Mouse (Mus musculus) right cerebral cortex, postnatal 14 days (tissue): ENCODE results near the gene Nin.
A peak's percentile ranks its signal among the peaks of the same experiment; 100 is the strongest.

ENCODE experiments used
- DNase-seq: peaks from one replicate; pipeline ENCODE4 v3.0.0; 2022

The Nin gene

GRCm38 (mm10) chr12:70005103-70005502 is 108.4 kb downstream of the Nin start:
- no peak for DNase-seq

GRCm38 (mm10) chr12:69998186-69998983 is 115.1 kb downstream of the Nin start:
- no peak for DNase-seq

GRCm38 (mm10) chr12:69995382-69995781 is 118.1 kb downstream of the Nin start:
- no peak for DNase-seq

GRCm38 (mm10) chr12:69986786-69987497 is 126.6 kb downstream of the Nin start, which contains the start of gene Sav1:
Sav1 (minus strand) TSS chr12:69987002.
- DNase-seq, result peak; percentile 86

GRCm38 (mm10) chr12:69986241-69986762 is 127.2 kb downstream of the Nin start:
- peak; percentile 37 for DNase-seq

GRCm38 (mm10) chr12:69985546-69985945 is 128.0 kb downstream of the Nin start:
- no peak for DNase-seq

GRCm38 (mm10) chr12:69982874-69983273 is 130.6 kb downstream of the Nin start:
- no peak for DNase-seq

- DNase-seq, result no peak
These were observed 136.0 kb downstream of the Nin start for GRCm38 (mm10) chr12:69977376-69977998.

GRCm38 (mm10) chr12:69976688-69977087 is 136.8 kb downstream of the Nin start:
- DNase-seq, result no peak

- no peak for DNase-seq
These were observed 139.9 kb downstream of the Nin start for GRCm38 (mm10) chr12:69973666-69974065.

- DNase-seq, result no peak
These were observed 145.4 kb downstream of the Nin start for GRCm38 (mm10) chr12:69968154-69968553.

- DNase-seq, result no peak
These were observed 146.4 kb downstream of the Nin start for GRCm38 (mm10) chr12:69967112-69967511.

GRCm38 (mm10) chr12:69966071-69966470 is 147.4 kb downstream of the Nin start:
- DNase-seq, result no peak

GRCm38 (mm10) chr12:69965644-69966043 is 147.9 kb downstream of the Nin start:
- no peak for DNase-seq

GRCm38 (mm10) chr12:69963141-69963540 is 150.4 kb downstream of the Nin start:
- no peak for DNase-seq

- DNase-seq, result peak; percentile 69
These were observed 151.0 kb downstream of the Nin start for GRCm38 (mm10) chr12:69962468-69962867.
